Mouse (Mus musculus) heart, postnatal 0 days (tissue): ENCODE data around the gene Pam.

Source experiments
- CTCF ChIP-seq: IDR thresholded peaks from 2 replicates; pipeline ENCODE4 v1.5.1; 2016; ENCODE audit warnings: antibody characterized with exemption, control low read depth, low read depth
- EP300 ChIP-seq: IDR thresholded peaks from 2 replicates; pipeline ENCODE4 v1.6.1; 2016; ENCODE audit warnings: antibody characterized with exemption, low read depth

- TF ChIP-seq EP300 (peak; percentile 27; the same call in 1 of the 2 replicates), CTCF (no peak)
Observed at GRCm38 (mm10) chr1:98084596-98085274, 10.7 kb downstream of the Pam start.
